Mouse (Mus musculus) NIH3T3 (cell line): ENCODE measurements around the gene Olfr1124.
"Not testable (repeated sequence)": the region's sequence is repeated elsewhere in the genome, so short reads cannot be mapped to it uniquely, and the experiment has no call there.

Source experiments
- DNase-seq: peaks from one replicate; pipeline ENCODE4 v3.0.0-alpha.2; 2012; ENCODE audit warnings: low read depth

Olfr1124 gene

DNA sequence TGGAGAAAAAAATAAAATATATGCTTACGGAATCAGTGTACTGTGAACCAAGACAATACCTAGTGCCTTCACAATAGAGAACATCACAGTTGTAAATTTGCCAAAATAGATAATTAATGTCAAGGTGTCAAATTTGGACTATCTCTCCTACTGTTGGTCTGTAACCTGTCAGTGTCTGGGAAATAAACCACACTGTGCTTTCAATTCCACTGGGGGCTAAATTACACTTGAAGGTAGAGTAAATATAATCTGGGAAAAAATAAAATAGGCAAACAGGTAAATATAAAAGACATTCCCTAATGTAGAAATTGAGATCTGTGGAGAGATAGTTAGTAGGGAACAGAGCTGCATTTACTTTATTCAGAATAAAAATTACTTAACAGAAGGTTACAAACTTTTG lies at the start of gene Olfr1124:
Olfr1124 (plus strand) TSS at position 301 of the 400 bp plus-strand sequence.
- DNase-seq, result no peak

DNA sequence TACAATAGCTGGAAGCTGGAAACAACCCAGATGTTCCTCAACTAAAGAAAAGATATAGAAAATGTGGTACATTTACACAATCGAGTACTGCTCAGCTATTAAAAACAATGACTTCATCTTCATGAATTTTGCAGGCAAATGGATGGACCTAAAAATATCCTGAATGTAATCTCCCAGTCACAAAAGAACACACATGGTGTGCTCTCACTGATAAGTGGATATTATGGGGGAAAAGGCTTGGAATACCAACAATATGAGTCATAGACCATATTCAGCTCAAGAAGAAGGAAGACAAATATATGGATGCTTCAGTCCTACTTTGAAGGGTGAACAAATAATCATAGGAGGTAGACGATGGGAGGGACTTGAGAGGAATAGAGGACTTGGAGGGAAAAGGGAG lies 46.1 kb upstream of the Olfr1124 start:
- DNase-seq, result no peak

DNA sequence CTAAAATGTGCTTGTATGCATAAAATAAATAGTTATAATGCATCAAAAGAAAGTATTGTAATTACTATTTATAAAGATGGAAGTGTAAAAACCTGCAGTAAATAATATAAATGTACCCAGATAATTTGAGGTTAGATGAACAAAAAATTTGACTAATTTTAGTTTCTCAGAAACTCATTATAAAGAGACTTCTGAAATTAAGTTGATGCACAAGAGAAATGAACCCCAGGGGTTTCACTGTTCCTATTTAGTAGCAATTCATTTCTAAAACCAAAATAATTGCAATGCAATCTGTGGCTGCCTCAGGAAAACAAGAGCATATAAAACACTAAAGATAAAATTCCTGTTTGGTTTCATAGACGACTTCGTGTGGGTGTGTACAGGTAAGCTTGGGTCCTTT lies 44.5 kb upstream of the Olfr1124 start, which contains the start of gene Olfr1122:
Olfr1122 (plus strand) TSS at position 301 of the 400 bp plus-strand sequence.
- no peak for DNase-seq

DNA sequence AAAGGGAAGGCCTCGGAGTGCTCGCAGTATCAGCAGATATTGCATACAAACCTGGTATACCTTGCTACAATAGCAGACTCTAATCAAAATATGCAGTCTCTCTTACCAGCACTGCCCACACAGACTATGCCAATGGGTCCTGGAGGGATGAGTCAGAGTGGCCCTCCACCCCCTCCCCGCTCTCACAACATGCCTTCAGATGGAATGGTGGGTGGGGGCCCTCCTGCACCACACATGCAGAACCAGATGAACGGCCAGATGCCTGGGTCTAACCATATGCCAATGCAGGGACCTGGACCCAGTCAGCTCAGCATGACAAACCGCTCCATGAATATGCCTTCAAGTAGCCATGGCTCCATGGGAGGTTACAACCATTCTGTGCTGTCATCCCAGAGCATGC lies 36.5 kb upstream of the Olfr1124 start:
- not testable (repeated sequence) for DNase-seq

DNA sequence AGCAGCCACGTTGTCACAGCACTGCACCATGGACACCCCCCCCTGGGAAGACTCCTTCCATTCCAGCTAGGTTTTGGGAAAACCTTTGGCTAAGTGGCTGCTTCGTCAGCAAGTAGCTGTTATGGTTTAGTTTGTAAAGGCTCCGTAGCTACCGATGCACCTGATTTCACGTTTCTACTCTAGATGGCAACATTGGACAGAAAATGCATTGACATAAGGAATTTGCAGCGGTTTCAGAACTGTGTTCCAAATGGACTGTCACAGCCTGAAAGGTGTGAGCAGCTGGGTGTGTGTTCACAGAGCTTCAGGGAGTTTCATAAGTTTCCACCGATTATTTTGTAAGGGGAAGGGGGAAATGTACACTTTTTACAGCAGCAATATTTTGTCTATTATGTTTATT lies 35.4 kb upstream of the Olfr1124 start:
- not testable (repeated sequence) for DNase-seq

DNA sequence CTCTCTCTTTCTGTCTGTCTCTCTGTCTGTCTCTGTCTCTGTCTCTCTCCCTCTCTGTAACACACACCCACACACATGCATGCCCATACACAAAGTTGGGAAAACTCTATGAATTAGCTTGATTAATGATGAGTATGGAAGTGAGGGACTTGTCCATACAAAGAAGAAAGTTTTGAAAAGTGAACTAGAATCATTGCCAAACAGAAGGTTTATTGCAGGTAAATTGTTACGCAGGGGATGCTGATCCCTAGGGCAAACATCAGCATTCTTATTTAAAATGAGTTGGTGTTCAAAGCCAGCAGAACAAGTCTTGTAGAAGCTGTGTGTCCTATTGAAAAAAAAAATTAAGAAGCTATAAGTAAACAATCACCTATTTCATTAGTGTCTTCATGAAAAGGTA lies 13.7 kb upstream of the Olfr1124 start, which contains the start of gene Olfr1123:
Olfr1123 (plus strand) TSS at position 301 of the 400 bp plus-strand sequence.
- no peak for DNase-seq

DNA sequence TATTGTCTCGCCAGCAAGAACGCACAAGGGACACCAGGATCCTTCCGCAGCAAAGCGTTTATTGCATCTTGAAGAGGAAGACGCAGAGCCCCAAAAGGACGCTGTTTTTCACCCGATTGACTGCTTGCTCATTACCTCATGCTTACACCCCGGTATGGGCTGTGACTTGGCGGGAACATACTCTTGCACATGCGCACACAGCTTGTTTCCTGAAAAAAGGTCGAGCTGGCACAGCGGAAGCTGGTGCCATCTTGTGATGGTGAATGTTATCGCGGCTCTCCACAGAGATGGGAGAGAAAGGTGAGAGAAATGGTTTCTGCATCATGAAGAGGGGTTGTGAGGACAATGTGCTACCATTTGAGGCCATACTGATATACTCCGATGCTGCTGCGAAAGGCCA lies 7.7 kb downstream of the Olfr1124 start:
- DNase-seq, result no peak

DNA sequence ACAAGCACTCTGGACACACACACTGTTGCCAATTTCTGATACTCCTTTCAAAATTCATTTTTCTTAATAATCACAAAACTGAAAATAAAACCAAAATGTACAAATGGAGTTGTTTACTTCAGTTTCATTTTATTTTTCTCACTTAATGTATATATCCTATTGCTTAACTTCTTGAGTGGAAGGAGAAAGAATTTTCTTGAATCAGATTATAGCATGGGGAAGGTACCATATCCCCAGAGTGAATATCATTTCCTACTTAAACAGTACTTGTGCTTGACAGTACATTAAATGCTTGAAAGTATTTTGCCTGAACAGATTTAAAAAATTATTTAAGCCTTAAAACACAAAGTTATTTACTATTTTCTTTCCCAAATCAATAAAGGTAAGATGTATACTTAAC lies 23.6 kb downstream of the Olfr1124 start, which contains the start of gene Olfr1126:
Olfr1126 (plus strand) TSS at position 301 of the 400 bp plus-strand sequence.
- no peak for DNase-seq

DNA sequence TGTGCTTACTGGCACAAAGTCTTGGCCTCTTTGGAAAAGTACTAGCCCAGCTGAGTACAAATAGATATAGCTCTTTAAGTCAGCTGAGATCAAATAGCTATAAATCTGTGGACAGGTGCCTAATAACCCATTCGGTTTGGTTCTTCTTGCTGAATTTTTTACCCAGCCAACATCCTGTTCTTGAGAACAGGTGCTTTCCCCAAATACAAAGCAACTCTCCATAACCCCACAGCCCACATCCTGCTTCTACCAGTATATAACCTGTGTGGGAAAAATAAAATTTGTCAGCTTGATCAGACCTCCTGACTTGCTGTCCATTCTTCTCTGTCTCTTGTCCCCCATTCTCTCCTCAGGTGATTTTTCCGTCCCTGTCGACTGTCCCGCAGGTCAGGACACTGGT lies 31.7 kb downstream of the Olfr1124 start:
- DNase-seq, result no peak

DNA sequence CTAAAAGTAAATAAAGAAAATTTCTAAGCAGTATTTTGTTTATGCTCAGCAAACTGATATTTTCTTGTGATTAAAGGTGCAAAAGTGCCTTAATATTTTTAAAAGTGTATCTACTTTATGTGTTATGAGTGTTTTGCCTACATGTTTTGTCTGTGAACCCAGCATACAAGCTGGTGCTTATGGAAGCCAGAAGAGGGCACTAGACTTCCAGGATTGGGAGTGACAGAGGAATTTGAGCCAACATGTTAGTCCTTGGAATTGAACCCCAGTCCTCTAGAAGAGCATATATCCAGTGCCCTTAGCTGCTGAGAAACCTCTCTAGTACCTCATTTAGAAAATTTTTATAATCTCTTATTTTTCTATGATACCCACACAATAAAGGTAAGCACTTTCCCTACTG lies 50.1 kb downstream of the Olfr1124 start:
- DNase-seq, result no peak

DNA sequence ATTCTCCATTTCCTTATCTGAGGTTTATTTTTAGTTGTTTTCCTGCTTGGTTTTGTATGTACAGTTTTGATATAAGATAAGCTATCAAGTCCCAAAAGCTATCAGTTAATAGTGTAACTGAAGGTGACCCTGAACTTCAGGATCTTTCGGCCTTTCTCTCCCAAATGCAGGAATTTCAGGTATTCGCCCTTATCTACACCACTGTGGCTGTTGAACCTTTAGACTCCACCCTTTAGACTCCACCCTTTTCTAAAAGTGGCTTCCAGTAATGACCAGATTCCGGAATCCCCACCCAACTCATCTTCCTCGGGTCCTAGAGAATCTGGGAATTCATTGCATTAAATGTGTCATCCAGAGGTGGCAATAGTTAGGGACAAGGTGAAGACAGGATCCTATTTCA lies 51.1 kb downstream of the Olfr1124 start:
- no peak for DNase-seq

DNA sequence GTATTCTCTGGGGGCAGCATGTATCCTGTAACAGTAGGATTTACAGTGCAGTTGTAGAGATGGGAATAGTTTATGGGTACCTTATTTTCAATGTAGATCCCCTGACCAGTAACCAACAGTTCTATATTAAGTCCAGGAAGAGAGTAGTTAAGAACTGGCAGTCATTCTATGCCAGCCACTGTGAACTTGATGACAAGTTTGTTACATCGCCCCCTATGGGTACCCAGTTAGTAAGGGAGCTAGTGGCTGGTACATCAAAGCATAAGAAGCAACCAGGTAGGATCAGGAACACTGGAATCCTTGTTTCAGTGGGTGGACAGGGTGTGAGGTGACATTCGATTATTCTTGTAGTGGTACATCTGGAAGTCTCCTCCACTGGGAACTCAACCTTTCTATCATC lies 52.2 kb downstream of the Olfr1124 start:
- no peak for DNase-seq
